Mouse (Mus musculus): ENCODE data around the gene Nphp4. TPM values are rescaled to one million over a fixed set of nuclear protein-coding genes. Genes with fewer than 3 reads are reported as not detected.
A peak's percentile ranks its signal among the peaks of the same experiment; 100 is the strongest.
"Not testable (repeated sequence)": the region's sequence is repeated elsewhere in the genome, so short reads cannot be mapped to it uniquely, and the experiment has no call there.

Gene Nphp4
- total RNA-seq, 2 experiments from 2014 or later, result 26.6 to 30.1 TPM

DNA sequence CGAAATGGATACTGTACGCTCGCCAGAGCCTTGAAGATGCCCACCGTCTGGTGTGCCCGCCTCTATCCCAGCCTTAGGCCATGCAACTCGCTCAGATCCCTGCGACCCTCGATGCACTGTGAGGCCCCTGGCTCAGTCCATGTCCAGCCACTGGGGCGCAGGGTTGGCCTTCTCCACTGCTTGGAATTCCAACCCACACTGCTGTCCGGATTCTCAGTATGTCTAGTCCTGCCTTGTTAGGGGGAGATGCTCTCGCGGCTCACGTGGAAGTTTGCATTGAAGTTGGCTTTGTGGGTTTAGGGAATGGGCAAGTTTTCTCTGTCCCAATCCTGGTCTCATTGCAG, 1.7 kb downstream of the Nphp4 start:
- no peak for DNase-seq

DNA sequence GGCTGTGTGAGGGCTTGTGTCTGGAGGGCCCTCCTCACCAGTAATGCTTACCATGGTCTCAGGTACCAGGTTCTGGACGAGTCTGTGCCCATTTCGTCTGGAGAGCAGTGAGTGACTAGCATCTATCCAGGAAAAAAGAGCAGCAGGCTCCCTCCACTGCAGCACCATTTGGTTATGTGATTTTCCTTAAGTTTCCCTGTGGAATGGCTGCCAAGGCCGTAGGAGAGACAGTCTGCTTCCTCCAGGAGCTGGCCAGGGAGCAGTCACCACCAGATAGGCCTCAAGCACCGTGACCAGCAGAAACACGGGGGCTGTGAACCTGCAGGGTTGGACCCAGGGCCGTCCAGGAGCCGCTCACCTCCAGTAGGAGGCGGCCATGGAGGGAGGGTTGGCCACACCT, 3.9 kb downstream of the Nphp4 start:
- no peak for DNase-seq

DNA sequence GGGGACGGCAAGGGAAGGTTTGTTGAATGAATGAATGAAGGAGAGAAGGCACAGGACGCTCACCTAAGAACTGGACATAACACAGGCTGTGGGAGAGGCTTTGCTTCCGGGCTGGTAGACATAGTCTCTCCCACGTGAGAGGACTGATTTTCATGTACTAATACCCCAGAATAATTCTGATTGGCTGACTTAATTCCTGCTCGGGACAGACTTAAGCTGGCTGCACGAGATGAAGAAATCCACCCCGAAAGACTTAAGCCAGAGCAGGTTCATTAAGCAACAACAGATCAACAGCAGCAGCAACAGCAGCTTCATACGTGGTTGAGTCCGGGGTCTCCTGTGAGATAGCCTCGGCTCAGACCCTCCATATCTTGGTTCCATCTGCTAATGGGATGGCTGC, 11.5 kb downstream of the Nphp4 start:
- DNase-seq, result no peak

- no peak for DNase-seq
These were observed 13.8 kb downstream of the Nphp4 start for GRCm38 (mm10) chr4:152490311-152490710.

DNA sequence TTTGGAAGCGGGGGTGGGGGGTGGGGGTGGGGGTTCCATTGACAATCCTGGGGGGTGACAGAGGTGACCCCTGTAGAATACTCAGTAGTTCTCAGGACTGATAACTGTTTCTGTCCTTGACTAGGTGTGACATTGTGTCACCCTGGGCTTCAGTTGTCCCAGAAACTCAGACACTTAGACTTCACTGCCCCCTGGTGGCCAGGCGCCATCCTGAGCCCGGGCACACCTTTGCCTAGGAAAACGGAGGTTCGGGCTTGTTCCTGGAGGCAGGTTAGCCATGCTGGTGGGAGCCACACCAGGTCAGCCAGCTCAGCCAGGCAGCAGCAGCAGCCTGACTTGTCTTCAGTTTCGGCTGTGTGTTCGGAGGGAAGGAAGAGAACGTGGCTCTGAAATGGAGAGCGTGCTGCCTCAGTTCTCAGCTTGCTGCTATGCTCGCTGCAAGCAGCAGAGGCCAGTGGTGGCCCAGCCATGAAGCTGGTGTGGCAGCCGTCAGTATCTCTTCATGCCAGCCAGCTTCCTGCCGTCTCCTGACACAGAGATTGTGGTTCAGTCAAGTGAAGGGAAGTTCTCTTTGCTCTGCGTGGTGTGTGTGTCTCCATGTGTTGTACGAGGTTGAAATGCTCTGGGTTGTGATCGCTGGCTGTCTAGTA, 14.9 kb downstream of the Nphp4 start:
- peak; percentile 75 to 79 for DNase-seq

- no peak for DNase-seq
These were observed 17.9 kb downstream of the Nphp4 start for GRCm38 (mm10) chr4:152494360-152494879.

GRCm38 (mm10) chr4:152512221-152512925, 35.9 kb downstream of the Nphp4 start:
- DNase-seq, result no peak

DNA sequence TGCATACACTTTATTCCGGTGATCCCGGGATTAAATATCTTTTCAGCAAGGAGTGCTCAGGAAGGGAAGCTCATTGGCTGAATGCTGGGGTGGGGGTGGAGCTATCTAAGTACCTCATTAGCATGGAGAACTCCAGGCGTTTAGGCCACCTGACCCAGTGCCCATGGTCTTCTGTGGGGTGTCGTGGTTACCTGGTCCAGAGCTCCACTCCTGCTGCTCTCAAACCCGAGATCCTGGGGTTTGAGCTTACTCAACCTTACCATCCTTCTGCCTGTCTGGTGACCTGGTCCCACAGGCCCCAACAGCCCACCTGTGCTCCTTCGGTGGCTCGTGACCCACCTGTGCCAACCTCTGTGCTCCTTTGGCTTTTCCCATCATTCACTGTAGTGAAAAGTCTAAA, 38.4 kb downstream of the Nphp4 start:
- no peak for DNase-seq

GRCm38 (mm10) chr4:152519106-152519505, 42.6 kb downstream of the Nphp4 start:
- no peak for DNase-seq

GRCm38 (mm10) chr4:152520083-152520482, 43.6 kb downstream of the Nphp4 start:
- DNase-seq, result peak; percentile 52 to 61

- DNase-seq, result no peak
These were observed 56.4 kb downstream of the Nphp4 start for GRCm38 (mm10) chr4:152532872-152533271.

- DNase-seq, result no peak
These were observed 63.2 kb downstream of the Nphp4 start for GRCm38 (mm10) chr4:152539756-152540155.

DNA sequence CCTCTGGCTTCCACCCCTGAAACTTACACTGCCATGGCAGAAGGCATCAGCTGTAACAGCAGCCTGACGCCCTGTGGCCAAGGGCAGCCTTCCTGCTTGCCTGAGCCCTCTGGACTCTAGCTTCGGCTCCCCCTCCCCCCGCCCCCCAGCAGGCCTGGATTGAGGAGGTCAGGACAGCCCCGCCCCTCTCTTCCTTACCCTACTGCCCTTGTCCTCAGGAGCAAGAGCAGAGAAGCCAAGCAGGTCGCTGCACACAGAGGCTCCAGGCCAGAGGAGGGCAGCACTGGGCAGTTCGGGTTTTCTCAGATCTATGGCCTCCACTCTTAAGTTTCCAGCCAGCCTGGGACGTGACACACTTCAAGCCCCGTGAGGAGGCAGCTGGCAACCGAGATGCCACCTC, 64.7 kb downstream of the Nphp4 start:
- DNase-seq, result no peak

DNA sequence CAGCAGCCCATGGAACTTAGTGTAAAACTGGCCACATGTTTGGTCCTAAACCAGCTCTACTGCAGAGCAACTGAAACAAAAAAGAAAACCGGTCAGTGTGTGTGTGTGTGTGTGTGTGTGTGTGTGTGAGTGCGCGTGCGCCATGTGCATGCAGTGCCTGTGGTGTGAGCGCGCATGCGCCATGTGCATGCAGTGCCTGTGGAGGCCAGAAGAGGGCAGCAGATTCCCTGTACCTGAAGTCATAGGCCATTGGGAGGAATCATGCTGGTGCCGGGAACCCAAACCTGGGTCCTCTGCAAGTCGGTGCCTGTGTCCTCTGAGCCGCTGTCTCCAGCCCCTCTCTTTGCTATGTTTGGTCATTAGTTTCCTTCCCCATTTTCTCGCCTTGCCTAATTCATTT, 65.9 kb downstream of the Nphp4 start:
- DNase-seq, result no peak

DNA sequence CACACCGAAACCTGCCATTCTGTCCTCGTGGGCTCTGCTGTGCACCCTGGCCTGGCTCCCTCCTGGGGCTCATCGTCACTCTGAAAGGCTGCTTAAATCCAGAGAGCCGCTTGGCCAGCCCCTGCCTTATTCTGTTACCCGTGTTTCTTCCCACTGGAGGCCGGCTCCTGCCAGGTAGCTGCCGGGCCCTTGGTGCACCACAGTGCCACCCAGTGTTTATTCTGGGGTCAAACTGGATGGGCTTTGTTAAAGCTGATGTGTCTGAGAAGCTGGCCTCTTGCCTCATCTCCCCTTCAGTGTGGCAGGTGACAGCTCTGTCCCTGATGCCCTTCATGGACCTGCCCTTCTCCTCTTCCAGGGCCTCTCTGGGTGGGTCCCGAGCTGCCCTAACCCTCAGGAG, 70.0 kb downstream of the Nphp4 start:
- no peak for DNase-seq

DNA sequence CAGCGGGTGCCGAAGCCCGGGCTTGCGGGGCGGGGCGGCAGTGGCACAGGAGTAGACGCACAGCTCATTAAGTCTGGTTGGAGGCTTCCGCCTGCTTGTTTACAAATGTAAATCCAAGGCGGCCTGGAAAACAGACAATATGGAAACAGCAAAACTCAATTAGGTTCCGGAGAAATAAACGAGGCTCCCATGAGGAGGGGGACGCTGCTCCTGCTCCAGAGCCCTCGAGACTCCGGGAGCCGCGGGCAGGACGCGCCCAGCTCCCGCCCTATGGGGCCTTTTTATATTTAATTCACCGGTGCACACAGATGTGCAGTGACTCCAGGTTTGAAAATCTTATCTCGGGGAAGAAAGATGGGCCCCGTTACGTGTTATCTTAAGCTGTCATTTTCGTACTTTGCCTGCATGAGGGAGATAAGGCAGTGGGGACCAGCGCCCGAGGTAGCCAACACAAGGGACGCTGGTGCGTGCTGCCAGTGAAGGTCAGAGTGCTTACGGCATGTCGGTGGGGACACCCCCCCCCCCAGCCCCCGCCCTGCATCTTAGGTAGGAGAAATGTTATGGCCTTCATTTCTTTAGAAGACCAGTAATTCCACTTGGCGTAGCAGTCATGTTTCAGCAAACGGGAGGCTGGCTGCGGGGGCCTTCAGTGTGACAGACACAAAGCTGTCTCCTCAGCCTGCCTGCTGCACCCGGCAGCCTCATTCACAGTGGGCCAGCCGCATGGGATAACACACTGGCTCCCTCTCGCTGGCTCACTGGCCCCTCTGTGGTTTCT, 71.6 kb downstream of the Nphp4 start:
- peak in 1 of 2 experiments; percentile 28 for DNase-seq

- DNase-seq, result no peak
These were observed 73.1 kb downstream of the Nphp4 start for GRCm38 (mm10) chr4:152549507-152550202.

- DNase-seq, result no peak
These were observed 73.7 kb downstream of the Nphp4 start for GRCm38 (mm10) chr4:152550203-152550549.

GRCm38 (mm10) chr4:152553582-152554285, 77.2 kb downstream of the Nphp4 start:
- no peak for DNase-seq

DNA sequence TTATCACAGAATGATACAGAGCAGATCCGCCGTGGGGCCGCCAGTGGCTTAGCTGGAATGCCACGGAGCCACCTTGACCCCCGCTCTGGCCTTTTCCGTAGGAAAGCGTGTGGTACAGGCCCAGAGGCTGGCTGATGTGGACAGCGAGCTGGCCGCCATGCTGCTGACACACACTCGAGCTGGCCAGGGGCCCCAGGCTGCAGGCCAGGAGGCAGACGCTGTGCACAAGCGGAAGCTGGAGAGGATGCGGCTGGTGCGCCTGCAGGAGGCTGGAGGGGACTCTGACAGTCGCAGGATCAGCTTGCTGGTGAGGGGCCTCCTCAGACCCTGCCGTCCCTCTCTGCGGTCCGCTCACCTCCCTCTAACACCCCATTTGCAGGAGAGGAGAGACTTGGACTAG, 77.9 kb downstream of the Nphp4 start:
- no peak for DNase-seq

GRCm38 (mm10) chr4:152555806-152556205, 79.3 kb downstream of the Nphp4 start:
- not testable (repeated sequence) for DNase-seq

DNA sequence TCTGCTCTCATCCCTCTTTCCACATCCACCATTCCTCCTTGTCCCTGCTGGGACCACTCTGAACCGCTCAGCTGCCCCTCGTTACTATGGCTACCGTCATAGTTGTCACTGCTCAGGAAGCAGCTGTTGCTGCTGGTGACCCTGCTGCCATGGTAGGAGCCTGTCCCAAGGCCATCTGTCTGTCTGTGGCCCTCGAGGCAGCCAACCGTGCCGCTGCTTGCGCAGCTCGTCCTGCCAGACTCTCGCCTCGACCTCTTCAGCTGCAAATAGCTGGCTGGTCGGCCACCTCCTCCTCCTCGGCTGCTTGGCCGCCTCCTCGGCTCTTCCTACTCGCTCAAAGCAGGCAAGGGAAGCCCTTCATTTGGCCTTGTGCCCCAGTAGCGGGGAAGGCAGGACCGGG, 81.7 kb downstream of the Nphp4 start:
- no peak for DNase-seq
